Mouse (Mus musculus): ENCODE data around the gene Uqcr11. TPM values are rescaled to one million over a fixed set of nuclear protein-coding genes. Genes with fewer than 3 reads are reported as not detected.
A peak's percentile ranks its signal among the peaks of the same experiment; 100 is the strongest.

Gene Uqcr11
- polyA plus RNA-seq (2015; fragmentation: Nextera tagmentation; extraction: Ambion mirVana), result 593 and 623 TPM in 2 replicates

GRCm38 (mm10) chr10:80406684-80407501 is at the start of gene Uqcr11:
TSS of gene Uqcr11 (minus strand) at chr10:80406830.
- Histone ChIP-seq H3K4me2 (peak within 1 kb of the TSS; percentile 98), H3K27ac (peak within 1 kb of the TSS; percentile 83), H3K27me3 (no peaks in the 10 kb centered on the region), H3K4me3 (peak within 1 kb of the TSS; percentile 90), H3K4me1 (peaks cover 27% of the 10 kb centered on the region), H3K36me3 (ENCODE audit: poor library complexity, severe bottlenecking) (peaks cover 52% of the 10 kb centered on the region), H3K9me3 (replicated peaks) (no peaks in the 10 kb centered on the region), H3K9ac (peak within 1 kb of the TSS; percentile 89)
- 2% methylated on average over 27 of the region's 27 CpGs for WGBS
- ATAC-seq, result peak; percentile 87

DNA sequence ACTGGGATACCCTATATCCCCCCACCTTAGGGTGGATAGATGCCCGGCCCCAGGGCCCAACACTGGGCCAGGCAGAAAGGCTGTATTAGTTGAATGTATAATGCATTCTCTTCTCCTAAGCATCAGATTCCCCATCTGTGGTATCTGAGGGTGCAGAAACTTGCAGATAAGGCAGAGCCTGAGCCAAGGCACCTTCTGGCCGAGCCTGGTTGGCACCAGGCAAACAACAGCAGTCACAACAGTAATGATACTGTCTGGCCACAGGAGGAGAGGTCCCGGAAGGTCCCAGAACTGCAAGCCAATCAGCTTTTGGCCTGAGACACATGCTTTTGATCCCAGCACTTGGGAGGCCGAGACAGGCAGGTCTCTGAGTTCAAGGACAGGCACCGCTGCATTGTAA is 49.1 kb upstream of the Uqcr11 start:
- Histone ChIP-seq H3K9ac (no peak overlapping the region), H3K27me3 (peaks cover 9% of the 10 kb centered on the region; the same call in 1 of the 2 replicates), H3K4me1 (no peaks in the 10 kb centered on the region), H3K4me3 (no peak overlapping the region), H3K27ac (no peak overlapping the region), H3K9me3 (replicated peaks) (no peaks in the 10 kb centered on the region), H3K36me3 (ENCODE audit: poor library complexity, severe bottlenecking) (no peaks in the 10 kb centered on the region), H3K4me2 (no peak overlapping the region)
- no peak for ATAC-seq
- WGBS, result 79% methylated on average over 5 of the region's 5 CpGs

GRCm38 (mm10) chr10:80454781-80455180 is 48.2 kb upstream of the Uqcr11 start:
- Histone ChIP-seq H3K4me2 (no peak overlapping the region), H3K9ac (no peak overlapping the region), H3K9me3 (replicated peaks) (no peaks in the 10 kb centered on the region), H3K27me3 (peaks cover 12% of the 10 kb centered on the region), H3K4me1 (no peaks in the 10 kb centered on the region), H3K4me3 (no peak overlapping the region), H3K27ac (no peak overlapping the region), H3K36me3 (ENCODE audit: poor library complexity, severe bottlenecking) (no peaks in the 10 kb centered on the region)
- 89% methylated on average over 5 of the region's 5 CpGs for WGBS
- ATAC-seq, result no peak

DNA sequence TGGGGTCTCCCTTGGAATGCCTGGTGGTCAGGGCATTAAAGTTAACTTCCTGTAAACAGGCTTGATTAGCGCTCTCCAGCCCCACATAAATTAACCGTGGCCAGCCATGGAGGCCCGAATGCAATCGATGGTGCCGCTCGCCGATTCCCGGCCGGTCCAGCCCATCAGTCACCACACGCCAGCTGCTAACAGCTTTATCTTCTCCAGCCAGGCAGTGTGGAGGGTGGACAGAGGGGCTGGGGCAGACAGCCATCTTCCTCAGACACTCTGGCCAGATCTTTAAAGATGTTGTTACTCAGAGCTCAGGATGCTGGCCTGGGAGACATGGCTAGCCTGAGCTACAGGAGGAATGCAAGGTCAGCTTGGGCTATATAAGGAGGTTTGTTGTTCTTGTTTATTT is 47.0 kb upstream of the Uqcr11 start:
- Histone ChIP-seq H3K27ac (no peak overlapping the region), H3K9me3 (replicated peaks) (no peaks in the 10 kb centered on the region), H3K36me3 (ENCODE audit: poor library complexity, severe bottlenecking) (no peaks in the 10 kb centered on the region), H3K9ac (no peak overlapping the region), H3K4me2 (no peak overlapping the region), H3K4me1 (no peaks in the 10 kb centered on the region), H3K4me3 (no peak overlapping the region), H3K27me3 (peaks cover 18% of the 10 kb centered on the region)
- no peak for ATAC-seq
- 87% methylated on average over 10 of the region's 10 CpGs for WGBS

GRCm38 (mm10) chr10:80450599-80450998 is 44.0 kb upstream of the Uqcr11 start:
- Histone ChIP-seq H3K36me3 (ENCODE audit: poor library complexity, severe bottlenecking) (no peaks in the 10 kb centered on the region), H3K4me3 (no peak overlapping the region), H3K9me3 (replicated peaks) (no peaks in the 10 kb centered on the region), H3K27me3 (peaks cover 34% of the 10 kb centered on the region), H3K4me1 (0 out of 2 replicates have a peak, but pooled peaks cover 4% of the 10 kb centered on the region), H3K4me2 (no peak overlapping the region), H3K9ac (no peak overlapping the region), H3K27ac (no peak overlapping the region)
- no peak for ATAC-seq
- WGBS, result 10% methylated on average over 6 of the region's 6 CpGs

DNA sequence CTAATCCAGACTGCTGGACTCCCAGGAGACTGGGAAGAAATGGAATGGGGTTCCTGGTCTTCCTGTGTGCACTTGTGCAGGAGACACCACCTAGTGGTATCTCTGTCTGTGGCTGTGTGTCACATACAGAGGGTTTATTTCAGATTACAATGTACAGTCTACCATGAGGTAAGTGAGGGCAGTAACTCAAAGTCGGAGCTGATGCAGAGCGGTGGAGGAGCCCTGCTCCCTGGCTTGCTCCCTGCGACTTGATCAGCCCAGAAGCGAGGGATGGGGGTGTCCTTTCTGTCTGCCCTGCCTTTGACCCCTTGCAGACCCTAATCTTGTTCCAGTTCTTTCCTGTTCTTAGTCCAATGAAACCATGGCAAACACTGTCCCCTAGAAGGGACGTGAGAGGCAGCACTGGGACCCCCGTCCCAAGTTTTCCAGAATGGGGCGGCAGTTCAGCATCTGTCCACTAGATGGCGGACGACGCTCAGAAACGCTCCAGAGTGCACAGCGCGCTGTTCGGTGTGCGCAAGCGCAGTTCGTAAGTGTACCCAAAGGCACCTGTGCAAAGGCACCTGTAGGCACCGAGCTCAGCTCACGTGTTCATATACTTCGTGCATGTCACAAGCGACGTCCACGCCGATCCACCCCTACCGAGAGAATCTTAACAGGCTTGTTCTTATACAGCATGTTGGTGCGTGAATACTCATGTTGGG is 39.4 kb upstream of the Uqcr11 start:
- peak overlapping the region; percentile 23; the same call in 1 of the 2 replicates for H3K4me3 ChIP-seq
- H3K9ac ChIP-seq, result no peak overlapping the region
- H3K36me3 ChIP-seq (ENCODE audit: poor library complexity, severe bottlenecking), result no peaks in the 10 kb centered on the region
- peak; percentile 83 for ATAC-seq
- peaks cover 47% of the 10 kb centered on the region for H3K27me3 ChIP-seq
- H3K4me1 ChIP-seq, result peaks cover 10% of the 10 kb centered on the region
- H3K9me3 ChIP-seq (replicated peaks), result no peaks in the 10 kb centered on the region
- 8% methylated on average over 26 of the region's 26 CpGs for WGBS
- H3K27ac ChIP-seq, result no peak overlapping the region
- H3K4me2 ChIP-seq, result peak overlapping the region; percentile 51

- 41% methylated on average over 1 of the region's 1 CpGs for WGBS
- ATAC-seq, result no peak
- Histone ChIP-seq H3K4me3 (no peak overlapping the region), H3K27me3 (peaks cover 44% of the 10 kb centered on the region), H3K9me3 (replicated peaks) (no peaks in the 10 kb centered on the region), H3K4me1 (peaks cover 10% of the 10 kb centered on the region), H3K36me3 (ENCODE audit: poor library complexity, severe bottlenecking) (no peaks in the 10 kb centered on the region), H3K27ac (no peak overlapping the region), H3K9ac (no peak overlapping the region), H3K4me2 (no peak overlapping the region)
Observed at GRCm38 (mm10) chr10:80445052-80445451, 38.4 kb upstream of the Uqcr11 start.

GRCm38 (mm10) chr10:80444339-80445045 is 37.9 kb upstream of the Uqcr11 start:
- Histone ChIP-seq H3K4me2 (no peak overlapping the region), H3K9ac (peak overlapping the region; percentile 34; the same call in 1 of the 2 replicates), H3K27ac (no peak overlapping the region), H3K4me1 (peaks cover 10% of the 10 kb centered on the region), H3K36me3 (ENCODE audit: poor library complexity, severe bottlenecking) (no peaks in the 10 kb centered on the region), H3K9me3 (replicated peaks) (no peaks in the 10 kb centered on the region), H3K4me3 (no peak overlapping the region), H3K27me3 (peaks cover 44% of the 10 kb centered on the region)
- no peak for ATAC-seq
- 48% methylated on average over 5 of the region's 5 CpGs for WGBS

DNA sequence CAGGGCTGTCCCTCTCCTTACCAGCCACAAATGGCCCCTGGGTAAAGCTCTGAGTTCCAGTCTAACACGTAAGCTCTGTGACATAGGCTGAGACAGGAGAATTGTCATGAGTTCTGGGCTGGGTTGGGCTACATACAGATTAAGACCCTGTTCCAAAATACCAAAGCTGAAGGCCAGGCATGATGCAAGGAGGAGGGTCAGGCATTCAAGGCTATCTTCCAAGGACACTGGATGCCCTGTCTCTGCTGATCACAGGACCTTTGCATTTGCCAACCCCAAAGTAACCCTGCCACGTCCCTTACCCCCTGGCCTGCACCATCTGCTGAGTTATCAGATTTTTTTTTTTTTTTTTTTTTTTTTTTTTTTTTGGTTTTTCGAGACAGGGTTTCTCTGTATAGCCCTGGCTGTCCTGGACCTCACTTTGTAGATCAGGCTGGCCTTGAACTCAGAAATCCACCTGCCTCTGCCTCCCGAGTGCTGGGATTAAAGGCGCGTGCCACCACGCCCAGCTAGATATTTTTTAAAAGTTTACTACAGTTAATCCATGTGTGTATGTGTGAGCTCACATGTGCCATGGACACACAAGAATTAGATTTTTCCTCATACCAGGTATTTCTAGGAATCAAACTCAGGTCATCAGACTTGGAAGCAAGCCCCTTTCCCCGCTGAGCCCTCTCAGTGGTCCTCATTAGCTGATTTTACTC is 37.1 kb upstream of the Uqcr11 start:
- peaks cover 39% of the 10 kb centered on the region for H3K27me3 ChIP-seq
- no peaks in the 10 kb centered on the region for H3K36me3 ChIP-seq (ENCODE audit: poor library complexity, severe bottlenecking)
- H3K4me3 ChIP-seq, result no peak overlapping the region
- H3K27ac ChIP-seq, result no peak overlapping the region
- H3K9ac ChIP-seq, result 0 out of 2 replicates have a peak overlapping the region, but pooled peaks have one; percentile 34
- ATAC-seq, result no peak
- WGBS, result 87% methylated on average over 7 of the region's 8 CpGs
- H3K4me2 ChIP-seq, result no peak overlapping the region
- peaks cover 10% of the 10 kb centered on the region for H3K4me1 ChIP-seq
- no peaks in the 10 kb centered on the region for H3K9me3 ChIP-seq (replicated peaks)

GRCm38 (mm10) chr10:80442989-80443388 is 36.4 kb upstream of the Uqcr11 start:
- 67% methylated on average over 2 of the region's 2 CpGs for WGBS
- Histone ChIP-seq H3K9ac (no peak overlapping the region), H3K4me2 (no peak overlapping the region), H3K36me3 (ENCODE audit: poor library complexity, severe bottlenecking) (no peaks in the 10 kb centered on the region), H3K4me3 (no peak overlapping the region), H3K27me3 (peaks cover 34% of the 10 kb centered on the region), H3K9me3 (replicated peaks) (no peaks in the 10 kb centered on the region), H3K27ac (no peak overlapping the region), H3K4me1 (peaks cover 10% of the 10 kb centered on the region)
- no peak for ATAC-seq

DNA sequence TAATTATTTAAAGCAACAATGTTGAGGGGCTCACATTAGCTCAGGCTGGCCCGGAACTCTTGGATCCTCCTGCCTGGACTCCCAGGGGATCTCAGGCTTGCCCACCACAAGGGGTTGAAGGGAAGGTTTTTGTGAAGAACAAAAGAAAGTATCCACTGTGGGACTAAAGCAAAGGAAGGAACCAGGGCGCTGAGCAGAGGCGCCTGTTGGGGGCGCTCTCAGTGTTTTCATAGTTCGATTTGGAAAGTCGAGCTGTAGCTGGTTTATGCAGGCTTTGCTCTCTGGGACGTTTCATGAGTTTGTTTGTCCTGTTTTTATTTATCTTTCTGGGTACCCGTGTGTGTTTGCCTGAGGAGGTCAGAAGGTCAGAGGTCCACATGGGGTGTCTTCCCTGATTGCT is 35.0 kb upstream of the Uqcr11 start:
- no peak overlapping the region for H3K9ac ChIP-seq
- peaks cover 10% of the 10 kb centered on the region for H3K4me1 ChIP-seq
- no peak for ATAC-seq
- peaks cover 25% of the 10 kb centered on the region for H3K27me3 ChIP-seq
- no peak overlapping the region for H3K4me3 ChIP-seq
- 62% methylated on average over 8 of the region's 8 CpGs for whole genome bisulfite sequencing
- no peak overlapping the region for H3K27ac ChIP-seq
- no peak overlapping the region for H3K4me2 ChIP-seq
- H3K9me3 ChIP-seq (replicated peaks), result no peaks in the 10 kb centered on the region
- H3K36me3 ChIP-seq (ENCODE audit: poor library complexity, severe bottlenecking), result no peaks in the 10 kb centered on the region

Measured in forebrain, embryonic 13.5 days (tissue).